Mouse (Mus musculus): ENCODE measurements around the gene Tesk2. TPM values are rescaled to one million over a fixed set of nuclear protein-coding genes. Genes with fewer than 3 reads are reported as not detected.
A peak's percentile ranks its signal among the peaks of the same experiment; 100 is the strongest.

Tesk2 gene
- polyA plus RNA-seq, 1 experiment from 2014 or later, result 7.5 TPM

- Histone ChIP-seq H3K9ac (replicated peaks; ENCODE audit: low read depth, low read length) (no peak overlapping the region), H3K4me3 (ENCODE audit: low read depth, low read length) (peak overlapping the region; percentile 73; the same call in 1 of the 2 replicates), H3K4me2 (replicated peaks; ENCODE audit: low read depth, low read length) (peak overlapping the region; percentile 79; the same call in 1 of the 2 replicates), H3K27me3 (ENCODE audit: control insufficient read depth, insufficient read depth, low read length) (no peaks in the 10 kb centered on the region), H3K36me3 (ENCODE audit: control insufficient read depth, insufficient read depth, low read length) (peaks cover 10% of the 10 kb centered on the region), H3K27ac (ENCODE audit: low read length) (peak overlapping the region; percentile 77; the same call in 1 of the 2 replicates), H3K9me3 (ENCODE audit: control insufficient read depth, low read depth, low read length) (no peaks in the 10 kb centered on the region), H3K4me1 (ENCODE audit: control insufficient read depth, insufficient read depth, low read length) (peaks cover 12% of the 10 kb centered on the region; the same call in 1 of the 2 replicates)
- no peak for ATAC-seq (ENCODE audit: insufficient number of reproducible peaks, insufficient read depth, low FRiP score, low read depth)
- 73% methylated on average over 2 of the region's 2 CpGs for WGBS
Observed at GRCm38 (mm10) chr4:116684665-116685064, 36.1 kb upstream of the Tesk2 start.

GRCm38 (mm10) chr4:116685402-116686061 lies 35.2 kb upstream of the Tesk2 start, which contains the start of gene Prdx1:
Prdx1 (plus strand) TSS chr4:116685544.
- peak within 1 kb of the TSS; percentile 66 for H3K9ac ChIP-seq (replicated peaks; ENCODE audit: low read depth, low read length)

GRCm38 (mm10) chr4:116687041-116687440 lies 33.7 kb upstream of the Tesk2 start:
- H3K9me3 ChIP-seq (ENCODE audit: control insufficient read depth, low read depth, low read length), result no peaks in the 10 kb centered on the region
- H3K27ac ChIP-seq (ENCODE audit: low read length), result no peak overlapping the region
- ATAC-seq (ENCODE audit: insufficient number of reproducible peaks, insufficient read depth, low FRiP score, low read depth), result no peak
- H3K4me3 ChIP-seq (ENCODE audit: low read depth, low read length), result peak overlapping the region; percentile 73
- H3K4me2 ChIP-seq (replicated peaks; ENCODE audit: low read depth, low read length), result peak overlapping the region; percentile 79
- peak overlapping the region; percentile 66; the same call in 1 of the 2 replicates for H3K9ac ChIP-seq (replicated peaks; ENCODE audit: low read depth, low read length)
- WGBS, result 37% methylated on average over 1 of the region's 1 CpGs
- H3K4me1 ChIP-seq (ENCODE audit: control insufficient read depth, insufficient read depth, low read length), result peaks cover 12% of the 10 kb centered on the region; the same call in 1 of the 2 replicates
- peaks cover 29% of the 10 kb centered on the region for H3K36me3 ChIP-seq (ENCODE audit: control insufficient read depth, insufficient read depth, low read length)
- no peaks in the 10 kb centered on the region for H3K27me3 ChIP-seq (ENCODE audit: control insufficient read depth, insufficient read depth, low read length)

More at GRCm38 (mm10) chr4:116685402-116686061, 35.2 kb upstream of the Tesk2 start, which contains the start of gene Prdx1:
- no peaks in the 10 kb centered on the region for H3K27me3 ChIP-seq (ENCODE audit: control insufficient read depth, insufficient read depth, low read length)
- WGBS, result under 1% methylated on average over 56 of the region's 56 CpGs
- H3K4me3 ChIP-seq (ENCODE audit: low read depth, low read length), result peak within 1 kb of the TSS; percentile 73
- H3K4me2 ChIP-seq (replicated peaks; ENCODE audit: low read depth, low read length), result peak within 1 kb of the TSS; percentile 79
- H3K4me1 ChIP-seq (ENCODE audit: control insufficient read depth, insufficient read depth, low read length), result peaks cover 12% of the 10 kb centered on the region; the same call in 1 of the 2 replicates
- peak; percentile 96 for ATAC-seq (ENCODE audit: insufficient number of reproducible peaks, insufficient read depth, low FRiP score, low read depth)
- H3K27ac ChIP-seq (ENCODE audit: low read length), result peak within 1 kb of the TSS; percentile 96
- H3K9me3 ChIP-seq (ENCODE audit: control insufficient read depth, low read depth, low read length), result no peaks in the 10 kb centered on the region
- peaks cover 18% of the 10 kb centered on the region for H3K36me3 ChIP-seq (ENCODE audit: control insufficient read depth, insufficient read depth, low read length)

- Histone ChIP-seq H3K27ac (ENCODE audit: low read length) (no peak overlapping the region), H3K27me3 (ENCODE audit: control insufficient read depth, insufficient read depth, low read length) (no peaks in the 10 kb centered on the region), H3K9ac (replicated peaks; ENCODE audit: low read depth, low read length) (no peak overlapping the region), H3K9me3 (ENCODE audit: control insufficient read depth, low read depth, low read length) (no peaks in the 10 kb centered on the region), H3K4me3 (ENCODE audit: low read depth, low read length) (no peak overlapping the region), H3K4me1 (ENCODE audit: control insufficient read depth, insufficient read depth, low read length) (peaks cover 12% of the 10 kb centered on the region; the same call in 1 of the 2 replicates), H3K4me2 (replicated peaks; ENCODE audit: low read depth, low read length) (no peak overlapping the region), H3K36me3 (ENCODE audit: control insufficient read depth, insufficient read depth, low read length) (peaks cover 49% of the 10 kb centered on the region)
- 76% methylated on average over 4 of the region's 4 CpGs for WGBS
- no peak for ATAC-seq (ENCODE audit: insufficient number of reproducible peaks, insufficient read depth, low FRiP score, low read depth)
Observed at GRCm38 (mm10) chr4:116689309-116689876, 31.4 kb upstream of the Tesk2 start.

DNA sequence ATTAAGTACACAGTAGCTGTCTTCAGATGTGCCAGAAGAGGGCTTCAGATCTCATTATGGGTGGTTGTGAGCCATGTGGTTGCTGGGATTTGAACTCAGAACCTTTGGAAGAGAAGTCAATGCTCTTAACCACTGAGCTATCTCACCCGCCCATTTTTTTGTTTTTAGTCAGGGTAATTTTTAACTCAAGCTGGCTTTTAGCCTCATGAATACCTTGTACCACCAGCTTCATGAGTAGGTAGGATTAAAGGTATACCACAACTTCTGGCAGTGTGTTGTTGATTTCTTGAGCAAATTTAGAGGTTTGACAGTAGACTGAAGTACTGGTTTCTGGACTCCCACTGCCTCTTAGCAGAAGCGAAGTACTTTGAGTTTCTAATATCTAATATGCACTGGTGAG lies 28.6 kb upstream of the Tesk2 start:
- H3K36me3 ChIP-seq (ENCODE audit: control insufficient read depth, insufficient read depth, low read length), result peaks cover 67% of the 10 kb centered on the region
- WGBS, result 89% methylated on average over 2 of the region's 2 CpGs

DNA sequence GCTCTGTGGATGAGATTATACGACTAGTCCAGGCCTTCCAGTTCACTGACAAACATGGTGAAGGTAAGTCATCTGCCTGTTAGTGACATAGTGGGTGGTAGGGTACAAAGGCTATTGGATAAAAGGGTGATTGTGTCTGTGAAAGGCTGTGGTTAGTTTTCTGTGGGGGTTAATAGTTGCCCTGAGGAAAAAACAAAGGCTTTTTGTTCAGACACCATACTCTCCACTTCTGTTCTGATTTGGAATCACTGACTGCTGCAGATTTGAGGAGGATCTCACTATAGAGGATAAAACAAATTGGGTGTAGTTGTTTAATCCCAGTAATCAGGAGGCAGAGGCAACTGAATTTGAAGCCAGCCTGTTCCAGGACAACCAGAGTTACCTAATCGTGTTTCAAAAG lies 27.0 kb upstream of the Tesk2 start:
- Histone ChIP-seq H3K27ac (ENCODE audit: low read length) (no peak overlapping the region), H3K4me2 (replicated peaks; ENCODE audit: low read depth, low read length) (no peak overlapping the region), H3K4me3 (ENCODE audit: low read depth, low read length) (no peak overlapping the region), H3K9ac (replicated peaks; ENCODE audit: low read depth, low read length) (no peak overlapping the region), H3K36me3 (ENCODE audit: control insufficient read depth, insufficient read depth, low read length) (peaks cover 76% of the 10 kb centered on the region), H3K4me1 (ENCODE audit: control insufficient read depth, insufficient read depth, low read length) (no peaks in the 10 kb centered on the region), H3K9me3 (ENCODE audit: control insufficient read depth, low read depth, low read length) (no peaks in the 10 kb centered on the region), H3K27me3 (ENCODE audit: control insufficient read depth, insufficient read depth, low read length) (no peaks in the 10 kb centered on the region)
- no peak for ATAC-seq (ENCODE audit: insufficient number of reproducible peaks, insufficient read depth, low FRiP score, low read depth)
- WGBS, result 78% methylated on average over 2 of the region's 2 CpGs

More for the DNA sequence above, 28.6 kb upstream of the Tesk2 start:
- H3K27ac ChIP-seq (ENCODE audit: low read length), result no peak overlapping the region
- ATAC-seq (ENCODE audit: insufficient number of reproducible peaks, insufficient read depth, low FRiP score, low read depth), result no peak
- no peaks in the 10 kb centered on the region for H3K27me3 ChIP-seq (ENCODE audit: control insufficient read depth, insufficient read depth, low read length)
- H3K9me3 ChIP-seq (ENCODE audit: control insufficient read depth, low read depth, low read length), result no peaks in the 10 kb centered on the region
- H3K9ac ChIP-seq (replicated peaks; ENCODE audit: low read depth, low read length), result no peak overlapping the region
- H3K4me2 ChIP-seq (replicated peaks; ENCODE audit: low read depth, low read length), result no peak overlapping the region
- peaks cover 5% of the 10 kb centered on the region; the same call in 1 of the 2 replicates for H3K4me1 ChIP-seq (ENCODE audit: control insufficient read depth, insufficient read depth, low read length)
- H3K4me3 ChIP-seq (ENCODE audit: low read depth, low read length), result no peak overlapping the region

GRCm38 (mm10) chr4:116698693-116699342 lies 21.9 kb upstream of the Tesk2 start:
- H3K9ac ChIP-seq (replicated peaks; ENCODE audit: low read depth, low read length), result no peak overlapping the region
- H3K36me3 ChIP-seq (ENCODE audit: control insufficient read depth, insufficient read depth, low read length), result peaks cover 48% of the 10 kb centered on the region
- ATAC-seq (ENCODE audit: insufficient number of reproducible peaks, insufficient read depth, low FRiP score, low read depth), result no peak
- H3K4me3 ChIP-seq (ENCODE audit: low read depth, low read length), result no peak overlapping the region
- H3K4me2 ChIP-seq (replicated peaks; ENCODE audit: low read depth, low read length), result no peak overlapping the region
- no peaks in the 10 kb centered on the region for H3K27me3 ChIP-seq (ENCODE audit: control insufficient read depth, insufficient read depth, low read length)
- H3K4me1 ChIP-seq (ENCODE audit: control insufficient read depth, insufficient read depth, low read length), result no peaks in the 10 kb centered on the region
- no peaks in the 10 kb centered on the region for H3K9me3 ChIP-seq (ENCODE audit: control insufficient read depth, low read depth, low read length)
- H3K27ac ChIP-seq (ENCODE audit: low read length), result no peak overlapping the region
- WGBS, result 84% methylated on average over 2 of the region's 2 CpGs

- peaks cover 32% of the 10 kb centered on the region for H3K36me3 ChIP-seq (ENCODE audit: control insufficient read depth, insufficient read depth, low read length)
- H3K4me1 ChIP-seq (ENCODE audit: control insufficient read depth, insufficient read depth, low read length), result no peaks in the 10 kb centered on the region
- H3K4me3 ChIP-seq (ENCODE audit: low read depth, low read length), result no peak overlapping the region
- no peak overlapping the region for H3K9ac ChIP-seq (replicated peaks; ENCODE audit: low read depth, low read length)
- H3K9me3 ChIP-seq (ENCODE audit: control insufficient read depth, low read depth, low read length), result no peaks in the 10 kb centered on the region
- 83% methylated on average over 1 of the region's 1 CpGs for WGBS
- no peak overlapping the region for H3K4me2 ChIP-seq (replicated peaks; ENCODE audit: low read depth, low read length)
- no peak overlapping the region for H3K27ac ChIP-seq (ENCODE audit: low read length)
- H3K27me3 ChIP-seq (ENCODE audit: control insufficient read depth, insufficient read depth, low read length), result no peaks in the 10 kb centered on the region
- no peak for ATAC-seq (ENCODE audit: insufficient number of reproducible peaks, insufficient read depth, low FRiP score, low read depth)
Observed at GRCm38 (mm10) chr4:116700964-116701363, 19.8 kb upstream of the Tesk2 start.
